Mouse (Mus musculus) central nervous system, embryonic 18 days (tissue): ENCODE data around the gene Rnf103. TPM values are rescaled to one million over a fixed set of nuclear protein-coding genes. Genes with fewer than 3 reads are reported as not detected.

Experiments
- polyA plus RNA-seq: library from polyadenylated mRNA; depleted of rRNA; stranded (reverse); fragments of >200 nt; gene quantifications from 2 replicates; pipeline ENCODE4 v1.2.3, GENCODE M21; 2012; rRNA removed

Rnf103 gene
- 26.3 and 26.7 TPM in 2 replicates for polyA plus RNA-seq

GRCm38 (mm10) chr6:71493675-71494340 is at the start of gene Rnf103:
TSS of gene Rnf103 (plus strand) at chr6:71493894.

DNA sequence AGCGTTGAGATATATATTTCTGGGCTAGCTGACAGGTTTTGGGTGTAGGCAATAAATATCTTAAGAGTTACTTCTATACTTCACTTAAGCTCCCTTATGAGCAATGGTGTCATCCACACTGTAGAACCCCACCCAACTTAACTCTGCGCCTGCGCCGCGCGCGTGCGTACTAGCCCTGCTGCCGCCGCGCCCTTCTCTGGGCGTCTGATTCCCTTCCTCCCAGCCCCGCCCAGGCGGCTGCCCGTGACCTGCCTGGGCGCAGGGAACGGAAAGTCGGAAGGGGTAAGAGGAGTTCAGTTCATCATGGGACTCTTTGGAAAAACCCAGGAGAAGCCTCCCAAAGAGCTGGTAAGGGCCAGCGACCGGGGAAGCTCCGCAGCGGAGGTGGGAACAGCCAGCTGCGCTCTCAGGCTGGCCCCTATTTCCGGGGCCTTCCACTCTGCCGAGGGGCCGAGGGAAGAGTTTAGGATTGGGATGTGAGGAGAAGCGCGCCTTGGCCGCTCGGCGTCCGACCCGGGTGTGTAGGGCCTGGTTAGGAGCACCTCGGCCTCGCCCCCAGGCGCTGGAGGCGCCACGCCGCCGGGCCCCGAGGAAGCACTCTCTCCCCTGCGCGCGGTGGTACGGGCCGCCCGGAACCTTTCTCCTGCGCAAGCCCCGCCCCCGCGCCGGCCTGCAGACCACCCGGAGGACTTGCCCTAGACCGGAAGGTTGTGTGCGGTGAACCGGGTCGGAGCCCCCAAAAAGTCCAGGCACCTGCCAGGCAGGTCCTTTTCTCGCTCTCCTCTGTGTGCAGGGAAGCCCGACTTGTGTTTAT is 50.2 kb downstream of the Rnf103 start, which contains the start of gene Chmp3:
Gene Chmp3 (plus strand): TSS at position 112 of the 814 bp plus-strand sequence.

Other genes starting within 250 kb of the Rnf103 start
- gene Krcc1, start 222.2 kb upstream of the Rnf103 start, polyA plus RNA-seq, result 8.6 and 9.9 TPM in 2 replicates
- gene Smyd1, start 171.7 kb upstream of the Rnf103 start, polyA plus RNA-seq, result 0.91 and 2.8 TPM in 2 replicates
- not detected in 2 replicates for gene Cd8b1, start 171.1 kb upstream of the Rnf103 start, polyA plus RNA-seq
- not detected in 2 replicates for gene Cd8a, start 120.5 kb upstream of the Rnf103 start, polyA plus RNA-seq
- 33.7 and 37.5 TPM in 2 replicates for gene Rmnd5a, start 53.3 kb upstream of the Rnf103 start, polyA plus RNA-seq
- gene Chmp3, start 49.9 kb downstream of the Rnf103 start, polyA plus RNA-seq, result 68.0 and 68.4 TPM in 2 replicates
- 43.8 and 46.9 TPM in 2 replicates for gene Kdm3a, start 139.1 kb downstream of the Rnf103 start, polyA plus RNA-seq
- gene Reep1, start 213.7 kb downstream of the Rnf103 start, polyA plus RNA-seq, result 247 and 248 TPM in 2 replicates